Mouse (Mus musculus) urinary bladder, adult 18-20 months (tissue): ENCODE data around the gene Lsm3.

ENCODE experiments used
- DNase-seq, 2 experiments: peaks; one replicate each; pipeline ENCODE4 v3.0.0; 2022; ENCODE audit warnings: low spot score in 2 of 2, mixed read lengths in 2 of 2

The Lsm3 gene

DNA sequence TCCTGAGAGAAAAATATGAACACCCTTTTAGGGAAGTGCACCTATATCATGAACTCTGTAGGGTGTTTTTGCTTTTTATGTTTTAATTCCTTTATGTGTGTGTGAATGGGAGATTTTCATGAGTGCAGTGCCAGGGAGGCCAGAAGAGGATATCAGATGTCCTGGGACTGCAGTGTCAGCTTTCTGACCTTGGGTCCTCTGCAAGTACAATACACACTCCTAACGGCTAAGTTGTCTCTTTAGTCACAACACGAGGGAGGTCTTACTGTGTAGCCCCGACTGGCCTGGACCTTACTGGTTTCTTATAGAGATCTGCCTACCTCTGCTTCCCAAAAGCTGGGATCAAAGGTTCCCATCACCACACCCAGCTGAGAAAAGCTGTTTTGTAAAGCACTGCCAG, 37.0 kb downstream of the Lsm3 start:
- no peak for DNase-seq

GRCm38 (mm10) chr6:91558565-91558964, 42.8 kb downstream of the Lsm3 start:
- no peak for DNase-seq

- DNase-seq: no peak
These were observed 43.6 kb downstream of the Lsm3 start for GRCm38 (mm10) chr6:91559371-91559770.

DNA sequence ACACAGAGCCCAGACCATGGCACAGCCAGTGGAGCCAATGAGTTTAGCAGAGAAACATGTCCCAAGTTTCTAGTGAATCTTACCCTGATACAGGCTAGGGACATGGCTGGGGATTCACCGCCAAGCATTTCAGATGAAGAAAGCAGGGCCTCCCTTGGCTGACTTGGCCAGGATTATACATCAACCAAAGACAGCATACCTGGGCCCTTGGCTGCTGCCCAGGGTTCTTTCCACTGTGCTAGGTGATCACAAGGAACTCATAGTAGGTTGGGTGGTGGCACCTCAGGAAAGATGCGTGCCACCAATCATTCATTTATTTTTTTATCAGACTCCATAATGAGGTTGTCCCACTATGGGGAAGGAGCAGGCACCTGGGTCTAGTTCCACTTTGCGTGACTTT, 44.5 kb downstream of the Lsm3 start:
- DNase-seq: no peak

DNA sequence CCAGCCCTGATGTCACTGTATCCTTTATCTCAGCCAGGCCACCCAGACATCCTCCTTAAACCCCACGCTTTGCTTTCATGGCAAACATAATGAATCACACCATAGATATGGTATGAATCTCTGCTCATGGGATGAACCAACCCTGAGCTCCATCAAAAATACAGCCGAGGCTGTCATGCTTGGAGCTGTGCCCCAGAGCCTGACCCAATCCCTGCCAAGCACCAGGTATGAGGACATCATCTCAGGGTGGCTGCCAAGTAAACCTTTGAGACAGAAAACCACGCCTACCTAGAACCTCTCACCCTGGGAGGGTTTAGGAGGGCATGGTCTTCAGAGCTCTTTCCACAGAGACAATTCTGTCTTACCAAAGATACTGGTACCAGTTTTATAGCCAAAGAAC, 47.3 kb downstream of the Lsm3 start:
- no peak for DNase-seq

GRCm38 (mm10) chr6:91566407-91566806, 50.7 kb downstream of the Lsm3 start:
- no peak for DNase-seq
